Mouse (Mus musculus) spleen, adult 2 months (tissue): ENCODE data around the gene Mst1.

Experiments
- CTCF ChIP-seq: fragments of 200-500 bp; IDR thresholded peaks from 2 replicates; pipeline ENCODE4 v1.5.1; 2011; ENCODE audit warnings: mild to moderate bottlenecking, inconsistent platforms; ENCODE audit not compliant: insufficient read depth, insufficient read length, insufficient replicate concordance; ENCODE audit errors: extremely low read depth
- POLR2A ChIP-seq: fragments of 200-500 bp; IDR thresholded peaks from 2 replicates; pipeline ENCODE4 v1.6.1; 2011; ENCODE audit warnings: low read depth, low read length, inconsistent platforms

GRCm38 (mm10) chr9:108128248-108128647, 48.0 kb downstream of the Mst1 start:
- TF ChIP-seq POLR2A (no peak), CTCF (no peak)
